Mouse (Mus musculus): ENCODE results near the gene Gm20431.
A peak's percentile ranks its signal among the peaks of the same experiment; 100 is the strongest.

Gene Gm20431

GRCm38 (mm10) chr2:167569934-167570651 is 91.2 kb downstream of the Gm20431 start:
- DNase-seq (ENCODE audit: low spot score), result peak; percentile 74

- DNase-seq (ENCODE audit: low spot score), result no peak
These were observed 93.2 kb downstream of the Gm20431 start for GRCm38 (mm10) chr2:167568112-167568511.

- DNase-seq (ENCODE audit: low spot score), result peak; percentile 41
These were observed 95.6 kb downstream of the Gm20431 start for GRCm38 (mm10) chr2:167565682-167566081.

- no peak for DNase-seq (ENCODE audit: low spot score)
These were observed 96.0 kb downstream of the Gm20431 start for GRCm38 (mm10) chr2:167565312-167565656.

GRCm38 (mm10) chr2:167564551-167565311 is 96.6 kb downstream of the Gm20431 start:
- no peak for DNase-seq (ENCODE audit: low spot score)

GRCm38 (mm10) chr2:167563703-167564102 is 97.6 kb downstream of the Gm20431 start:
- DNase-seq (ENCODE audit: low spot score), result no peak

- DNase-seq (ENCODE audit: low spot score), result no peak
These were observed 98.3 kb downstream of the Gm20431 start for GRCm38 (mm10) chr2:167563035-167563434.

GRCm38 (mm10) chr2:167562101-167562500 is 99.2 kb downstream of the Gm20431 start:
- DNase-seq (ENCODE audit: low spot score), result no peak

GRCm38 (mm10) chr2:167559413-167559812 is 101.9 kb downstream of the Gm20431 start:
- DNase-seq (ENCODE audit: low spot score), result no peak
